Mouse (Mus musculus): ENCODE results near the gene Ifitm10. TPM values are rescaled to one million over a fixed set of nuclear protein-coding genes. Genes with fewer than 3 reads are reported as not detected.

The Ifitm10 gene
- total and polyA plus RNA-seq, 3 experiments: not detected

- in situ Hi-C loops (cut with MboI; ENCODE audit: low pct_ligation_motif_present, low pct_unique_long_range_greater_than_20kb, low sequenced_read_pairs): no loop called here
- H3K9me3 ChIP-seq (replicated peaks; ENCODE audit: low read length): no peaks in the 10 kb centered on the region
- dilution Hi-C loops (cut with MboI; ENCODE audit: extremely low pct_ligation_motif_present, extremely low pct_unique_long_range_greater_than_20kb, low sequenced_read_pairs): no loop called here
- H3K79me2 ChIP-seq (replicated peaks; ENCODE audit: control insufficient read depth, extremely low read depth, insufficient read depth, poor library complexity, severe bottlenecking): no peaks in the 10 kb centered on the region
- no peak overlapping the region for H3K9ac ChIP-seq (ENCODE audit: insufficient read depth, low read depth)
- DNase-seq (ENCODE audit: extremely low read depth): peak; percentile 84
- no peaks in the 10 kb centered on the region for H3K27me3 ChIP-seq (replicated peaks)
- no peak overlapping the region for H3K4me2 ChIP-seq (ENCODE audit: insufficient read depth, low read depth, poor library complexity, severe bottlenecking)
- H3K36me3 ChIP-seq (replicated peaks in 1 of 2; ENCODE audit: control insufficient read depth in 1 of 2, insufficient read depth in 1 of 2, low read length in 1 of 2): no peaks in the 10 kb centered on the region
- peaks cover 24 to 56% of the 10 kb centered on the region in 2 experiments for H3K4me1 ChIP-seq (ENCODE audit: control insufficient read depth in 1 of 2, insufficient read depth in 2 of 2)
- H3K4me3 ChIP-seq (replicated peaks in 1 of 3; ENCODE audit: low read depth in 2 of 3, low read length in 2 of 3, poor library complexity in 1 of 3): no peak overlapping the region
- peak overlapping the region; percentile 11; the same call in 1 of the 2 replicates for H3K27ac ChIP-seq (ENCODE audit: insufficient read depth, low read depth)
- TF ChIP-seq IRF4 (IDR thresholded peaks at IDR 0.05; ENCODE audit: low read depth, low read length) (peak; percentile 25; the same call in 1 of the 2 replicates), POLR2A (IDR thresholded peaks at IDR 0.05; ENCODE audit: low read depth, low read length) (0 out of 2 replicates have a peak, but pooled peaks have one; percentile 21), USF2 (conservative IDR thresholded peaks at IDR 0.05; ENCODE audit: low read depth, low read length) (no peak), GABPA (IDR thresholded peaks at IDR 0.05; ENCODE audit: insufficient replicate concordance, low read depth, low read length) (no peak), EP300 (IDR thresholded peaks at IDR 0.05; ENCODE audit: low read length) (0 out of 2 replicates have a peak, but pooled peaks have one; percentile 26), MAX (IDR thresholded peaks at IDR 0.05; ENCODE audit: low read length) (no peak), BHLHE40 (IDR thresholded peaks at IDR 0.05; ENCODE audit: low read depth, low read length) (no peak), CHD2 (IDR thresholded peaks at IDR 0.05; ENCODE audit: low read length) (peak; percentile 79), JUN (IDR thresholded peaks at IDR 0.05; ENCODE audit: insufficient read depth, low read depth, low read length) (0 out of 2 replicates have a peak, but pooled peaks have one; percentile 14), MAFK (IDR thresholded peaks at IDR 0.05; ENCODE audit: insufficient replicate concordance, low read length) (peak; percentile 92), E2F4 (IDR thresholded peaks at IDR 0.05; ENCODE audit: insufficient replicate concordance, low read depth, low read length) (no peak), KAT2A (IDR thresholded peaks at IDR 0.05; ENCODE audit: insufficient replicate concordance, low read length) (no peak), ZKSCAN1 (IDR thresholded peaks at IDR 0.05; ENCODE audit: borderline replicate concordance, low read depth, low read length) (no peak)
Measured at GRCm38 (mm10) chr7:142393191-142393590, 19.6 kb upstream of the Ifitm10 start.

GRCm38 (mm10) chr7:142391609-142392008, 18.1 kb upstream of the Ifitm10 start:
- Histone ChIP-seq H3K4me2 (ENCODE audit: insufficient read depth, low read depth, poor library complexity, severe bottlenecking) (no peak overlapping the region), H3K9me3 (replicated peaks; ENCODE audit: low read length) (no peaks in the 10 kb centered on the region), H3K36me3 (replicated peaks in 1 of 2; ENCODE audit: control insufficient read depth in 1 of 2, insufficient read depth in 1 of 2, low read length in 1 of 2) (no peaks in the 10 kb centered on the region), H3K27me3 (replicated peaks) (no peaks in the 10 kb centered on the region), H3K27ac (ENCODE audit: insufficient read depth, low read depth) (no peak overlapping the region), H3K79me2 (replicated peaks; ENCODE audit: control insufficient read depth, extremely low read depth, insufficient read depth, poor library complexity, severe bottlenecking) (0 out of 2 replicates have a peak, but pooled peaks cover 2% of the 10 kb centered on the region), H3K4me3 (replicated peaks in 1 of 3; ENCODE audit: low read depth in 2 of 3, low read length in 2 of 3, poor library complexity in 1 of 3) (no peak overlapping the region), H3K9ac (ENCODE audit: insufficient read depth, low read depth) (no peak overlapping the region), H3K4me1 (ENCODE audit: control insufficient read depth in 1 of 2, insufficient read depth in 2 of 2) (peaks cover 24 to 57% of the 10 kb centered on the region in 2 experiments)
- DNase-seq (ENCODE audit: extremely low read depth): no peak
- TF ChIP-seq ETS1 (conservative IDR thresholded peaks at IDR 0.05; ENCODE audit: low read depth, low read length) (no peak), EP300 (IDR thresholded peaks at IDR 0.05; ENCODE audit: low read length) (no peak), ZKSCAN1 (IDR thresholded peaks at IDR 0.05; ENCODE audit: borderline replicate concordance, low read depth, low read length) (no peak), KAT2A (IDR thresholded peaks at IDR 0.05; ENCODE audit: insufficient replicate concordance, low read length) (no peak), MAX (IDR thresholded peaks at IDR 0.05; ENCODE audit: low read length) (no peak), MYC (IDR thresholded peaks at IDR 0.05; ENCODE audit: low read depth, low read length) (no peak), MAZ (IDR thresholded peaks at IDR 0.05; ENCODE audit: low read depth, low read length) (no peak), TCF12 (IDR thresholded peaks at IDR 0.05; ENCODE audit: low read depth, low read length) (no peak), HCFC1 (IDR thresholded peaks at IDR 0.05; ENCODE audit: low read depth, low read length) (no peak), E2F4 (IDR thresholded peaks at IDR 0.05; ENCODE audit: insufficient replicate concordance, low read depth, low read length) (no peak), POLR2AphosphoS2 (IDR thresholded peaks at IDR 0.05; ENCODE audit: low read depth, low read length) (no peak), JUND (conservative IDR thresholded peaks at IDR 0.05; ENCODE audit: low read depth, low read length) (no peak)
- in situ Hi-C loops (cut with MboI; ENCODE audit: low pct_ligation_motif_present, low pct_unique_long_range_greater_than_20kb, low sequenced_read_pairs): no loop called here
- dilution Hi-C loops (cut with MboI; ENCODE audit: extremely low pct_ligation_motif_present, extremely low pct_unique_long_range_greater_than_20kb, low sequenced_read_pairs): no loop called here
